Mouse (Mus musculus): Measurements from ENCODE around the gene Orc5. TPM values are rescaled to one million over a fixed set of nuclear protein-coding genes. Genes with fewer than 3 reads are reported as not detected.

Orc5 gene
- total and polyA plus RNA-seq, 3 experiments = 75.7 to 76.5 TPM; not detected in 1

DNA sequence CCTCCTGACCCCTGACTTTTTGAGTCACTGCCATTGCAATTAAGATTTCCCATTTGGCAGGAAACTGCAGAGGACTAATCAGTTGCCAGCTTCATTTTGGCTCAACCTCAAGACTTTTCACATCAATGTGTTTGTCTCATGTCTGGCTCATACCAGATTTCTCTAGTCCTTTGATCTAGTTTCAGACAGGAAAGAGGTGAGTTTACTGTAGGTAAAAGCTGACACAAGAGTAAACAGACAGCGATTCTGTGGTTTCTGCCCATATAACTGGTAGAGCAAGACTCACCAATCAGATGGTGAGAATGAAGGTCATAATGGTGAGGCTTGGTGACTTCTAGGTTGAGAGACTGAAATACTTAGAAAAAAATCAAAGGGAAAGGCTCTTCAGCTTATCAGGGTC lies 37.3 kb upstream of the Orc5 start:
- no peak overlapping the region for H3K9ac ChIP-seq (ENCODE audit: control insufficient read depth, low read depth, low read length, poor library complexity, severe bottlenecking)
- H3K27me3 ChIP-seq (ENCODE audit: control insufficient read depth in 1 of 2, insufficient read depth in 2 of 2, low read length in 2 of 2) = peaks cover 0 to 2% of the 10 kb centered on the region in 2 experiments; a peak in 2 of 4 replicates
- TF ChIP-seq UBTF (IDR thresholded peaks at IDR 0.05; ENCODE audit: borderline replicate concordance, insufficient read depth, low read depth, low read length) (no peak), EP300 (IDR thresholded peaks at IDR 0.05; ENCODE audit: low read depth in 1 of 2, low read length in 2 of 2) (no peak), SIN3A (IDR thresholded peaks at IDR 0.05; ENCODE audit: low read length) (no peak), RAD21 (IDR thresholded peaks at IDR 0.05; ENCODE audit: low read depth, low read length) (no peak)
- no peak overlapping the region for H3K4me3 ChIP-seq (ENCODE audit: control insufficient read depth in 1 of 2, insufficient read depth in 1 of 2, low read depth in 2 of 2, low read length in 2 of 2)
- no peaks in the 10 kb centered on the region for H3K36me3 ChIP-seq (ENCODE audit: control insufficient read depth in 1 of 2, insufficient read depth in 2 of 2, low read length in 2 of 2)
- H3K79me2 ChIP-seq (ENCODE audit: control insufficient read depth, insufficient read depth, low read length, poor library complexity) = no peaks in the 10 kb centered on the region
- no peak overlapping the region for H3K27ac ChIP-seq (ENCODE audit: control insufficient read depth, low read depth, low read length)
- H3K4me1 ChIP-seq (ENCODE audit: control insufficient read depth in 1 of 2, insufficient read depth in 2 of 2, low read length in 2 of 2) = no peaks in the 10 kb centered on the region
- no peaks in the 10 kb centered on the region for H3K9me3 ChIP-seq (replicated peaks; ENCODE audit: insufficient read depth, low read length)
- no peak for DNase-seq (ENCODE audit: low read depth, low spot score)

DNA sequence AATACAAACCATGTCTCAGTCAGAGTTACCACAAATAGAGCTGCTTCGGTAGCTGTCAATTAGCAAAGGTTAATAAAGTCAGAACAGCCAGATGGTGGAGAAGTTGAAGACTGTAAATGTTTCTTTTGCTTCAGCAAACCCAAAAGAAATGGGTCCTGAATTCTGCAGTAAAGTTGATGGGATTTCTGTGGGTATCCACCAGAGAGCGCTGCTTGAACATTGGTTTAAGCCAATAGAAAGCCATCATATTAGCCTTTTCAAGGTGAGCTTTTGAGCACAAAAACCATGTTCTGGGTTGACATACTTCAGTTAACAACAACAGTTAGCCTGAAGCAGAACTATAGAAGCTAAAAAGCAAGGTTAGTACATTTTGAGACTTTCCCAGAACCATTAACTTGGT lies 34.3 kb upstream of the Orc5 start:
- TF ChIP-seq RAD21 (IDR thresholded peaks at IDR 0.05; ENCODE audit: low read depth, low read length) (peak; percentile 35), POLR2AphosphoS2 (IDR thresholded peaks at IDR 0.05; ENCODE audit: low read length) (no peak), ZMIZ1 (IDR thresholded peaks at IDR 0.05; ENCODE audit: low read depth, low read length) (no peak), CTCF (IDR thresholded peaks at IDR 0.05 in 2 of 3, conservative IDR thresholded peaks at IDR 0.05 in 1 of 3; ENCODE audit: control insufficient read depth in 1 of 3, insufficient read depth in 1 of 3, low read depth in 2 of 3, low read length in 3 of 3, poor library complexity in 1 of 3, severe bottlenecking in 1 of 3) (peak in 1 of 3 experiments; percentile 43; a peak in 2 of 6 replicates), SMC3 (IDR thresholded peaks at IDR 0.05; ENCODE audit: low read depth, low read length) (peak; percentile 26; the same call in 1 of the 2 replicates), RCOR1 (IDR thresholded peaks at IDR 0.05; ENCODE audit: low read depth, low read length) (no peak), TAL1 (IDR thresholded peaks at IDR 0.05; ENCODE audit: low read length) (no peak), MXI1 (IDR thresholded peaks at IDR 0.05; ENCODE audit: low read depth, low read length) (no peak)
- peaks cover 1 to 2% of the 10 kb centered on the region in 2 experiments; a peak in 2 of 4 replicates for H3K27me3 ChIP-seq (ENCODE audit: control insufficient read depth in 1 of 2, insufficient read depth in 2 of 2, low read length in 2 of 2)
- no peak for DNase-seq (ENCODE audit: low read depth, low spot score)

DNA sequence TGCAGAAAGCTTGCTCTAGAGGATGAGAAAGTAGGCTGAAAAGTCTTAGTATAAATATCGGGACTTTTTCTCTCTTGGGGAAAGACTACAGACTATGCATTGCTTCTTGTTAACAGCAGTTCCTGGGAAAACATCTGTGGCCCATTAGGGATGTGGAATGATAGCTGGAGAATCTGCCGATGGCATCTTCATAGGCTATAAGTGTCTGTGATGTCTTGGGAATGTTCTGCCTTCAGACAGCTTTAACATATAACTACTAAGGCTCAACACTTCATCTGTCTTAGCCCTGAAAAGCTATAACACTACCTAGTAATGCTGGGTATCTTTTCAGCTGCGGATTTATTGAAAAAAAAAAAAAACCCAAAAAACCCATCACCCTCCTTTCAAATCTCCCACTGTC lies 27.8 kb upstream of the Orc5 start:
- DNase-seq (ENCODE audit: low read depth, low spot score) = no peak
- no peaks in the 10 kb centered on the region for H3K9me3 ChIP-seq (replicated peaks; ENCODE audit: insufficient read depth, low read length)
- H3K36me3 ChIP-seq (ENCODE audit: control insufficient read depth in 1 of 2, insufficient read depth in 2 of 2, low read length in 2 of 2) = no peaks in the 10 kb centered on the region
- H3K9ac ChIP-seq (ENCODE audit: control insufficient read depth, low read depth, low read length, poor library complexity, severe bottlenecking) = no peak overlapping the region
- no peak overlapping the region for H3K4me3 ChIP-seq (ENCODE audit: control insufficient read depth in 1 of 2, insufficient read depth in 1 of 2, low read depth in 2 of 2, low read length in 2 of 2)
- no peaks in the 10 kb centered on the region for H3K4me1 ChIP-seq (ENCODE audit: control insufficient read depth in 1 of 2, insufficient read depth in 2 of 2, low read length in 2 of 2)
- TF ChIP-seq E2F4 (IDR thresholded peaks at IDR 0.05; ENCODE audit: borderline replicate concordance, low read depth, low read length) = no peak
- TF ChIP-seq GABPA (IDR thresholded peaks at IDR 0.05; ENCODE audit: low read depth, low read length) = no peak
- no peak for TF ChIP-seq POLR2AphosphoS5 (IDR thresholded peaks at IDR 0.05; ENCODE audit: borderline replicate concordance, low read depth, low read length)
- no peak for TF ChIP-seq TBP (IDR thresholded peaks at IDR 0.05; ENCODE audit: low read depth, low read length)
- TF ChIP-seq CHD1 (IDR thresholded peaks at IDR 0.05; ENCODE audit: low read depth, low read length) = no peak
- TF ChIP-seq MAFK (IDR thresholded peaks at IDR 0.05; ENCODE audit: borderline replicate concordance, low read depth, low read length) = no peak
- no peaks in the 10 kb centered on the region for H3K79me2 ChIP-seq (ENCODE audit: control insufficient read depth, insufficient read depth, low read length, poor library complexity)
- H3K27ac ChIP-seq (ENCODE audit: control insufficient read depth, low read depth, low read length) = no peak overlapping the region
- H3K27me3 ChIP-seq (ENCODE audit: control insufficient read depth in 1 of 2, insufficient read depth in 2 of 2, low read length in 2 of 2) = peaks cover 0 to 1% of the 10 kb centered on the region in 2 experiments; a peak in 1 of 4 replicates

More for the DNA sequence above, 34.3 kb upstream of the Orc5 start:
- H3K27ac ChIP-seq (ENCODE audit: control insufficient read depth, low read depth, low read length) = no peak overlapping the region
- no peak overlapping the region for H3K9ac ChIP-seq (ENCODE audit: control insufficient read depth, low read depth, low read length, poor library complexity, severe bottlenecking)
- H3K79me2 ChIP-seq (ENCODE audit: control insufficient read depth, insufficient read depth, low read length, poor library complexity) = no peaks in the 10 kb centered on the region
- no peaks in the 10 kb centered on the region for H3K4me1 ChIP-seq (ENCODE audit: control insufficient read depth in 1 of 2, insufficient read depth in 2 of 2, low read length in 2 of 2)
- H3K9me3 ChIP-seq (replicated peaks; ENCODE audit: insufficient read depth, low read length) = no peaks in the 10 kb centered on the region
- no peak overlapping the region for H3K4me3 ChIP-seq (ENCODE audit: control insufficient read depth in 1 of 2, insufficient read depth in 1 of 2, low read depth in 2 of 2, low read length in 2 of 2)
- no peaks in the 10 kb centered on the region for H3K36me3 ChIP-seq (ENCODE audit: control insufficient read depth in 1 of 2, insufficient read depth in 2 of 2, low read length in 2 of 2)
